Mouse (Mus musculus): ENCODE measurements at regions not wholly inside any gene's neighbourhood (a gene's known extent, or its start where the extent isn't known, plus 50 kb on each side); places are given as distances from the start of the nearest gene placed in this dataset.

DNA sequence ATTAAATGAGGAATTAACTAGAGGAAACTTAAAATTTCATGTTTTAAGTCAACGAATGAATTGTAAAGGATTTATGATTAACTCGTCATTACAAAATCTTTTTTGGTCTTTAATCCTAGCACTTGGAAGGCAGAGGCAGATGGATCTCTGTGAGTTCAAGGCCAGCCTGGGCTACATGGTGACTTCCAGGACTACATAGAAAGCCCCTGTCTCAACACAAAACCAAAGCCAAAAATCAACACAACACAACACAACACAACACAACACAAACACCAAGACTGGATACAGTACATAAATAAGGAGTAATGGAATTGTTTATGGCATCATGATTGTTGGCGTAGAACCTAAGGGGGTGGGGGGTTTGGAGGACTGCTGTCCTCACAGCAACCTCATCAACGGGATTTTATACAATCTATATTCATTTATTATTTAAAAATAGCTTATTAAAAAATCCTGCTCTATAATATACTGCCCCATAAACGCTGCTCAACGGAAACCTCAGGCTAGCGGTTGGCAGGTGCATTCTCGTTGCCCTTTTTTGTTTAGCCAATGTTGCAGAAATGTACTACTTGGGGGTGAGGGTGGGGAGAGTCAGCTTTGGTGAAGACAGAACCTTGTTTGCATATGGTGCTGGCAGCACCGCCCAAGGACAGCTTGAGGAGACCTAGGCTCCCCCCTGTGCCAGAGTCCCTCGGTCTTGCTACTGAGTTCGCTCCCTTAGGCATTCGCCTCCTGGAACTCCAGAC is 53.9 kb upstream of the Cpsf6 start:
- no peak for DNase-seq

DNA sequence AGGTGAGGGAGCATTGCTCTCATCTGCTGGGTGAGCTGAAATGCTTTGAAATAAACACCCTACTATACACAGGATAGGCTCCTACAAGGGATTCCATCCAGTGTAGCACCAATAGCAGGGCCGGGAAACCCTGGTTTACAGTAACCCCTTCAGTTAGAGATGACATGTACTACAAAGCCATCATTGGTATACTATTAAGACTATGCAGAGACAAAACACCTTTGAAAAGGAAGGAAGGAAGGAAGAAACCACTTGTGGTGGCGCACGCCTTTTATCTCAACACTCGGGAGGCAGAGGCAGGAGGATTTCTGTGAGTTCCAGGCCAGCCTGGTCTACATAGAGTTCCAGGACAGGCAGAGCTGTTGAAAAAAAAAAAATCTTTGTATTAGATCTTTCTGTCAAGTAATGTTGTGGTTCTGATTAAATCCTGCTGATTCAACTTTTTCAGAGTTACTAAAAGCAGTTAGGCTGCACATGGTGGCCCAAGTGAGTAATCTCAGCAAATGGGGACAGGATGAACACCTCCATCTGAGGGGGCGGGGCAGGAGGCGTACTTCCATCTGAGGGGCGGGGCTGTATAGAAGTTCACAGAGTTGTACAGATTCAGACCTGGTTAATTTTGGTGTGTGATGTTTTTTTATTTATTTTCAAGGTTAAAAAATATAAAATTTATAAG is 53.2 kb upstream of the Cpsf6 start:
- DNase-seq, result no peak

DNA sequence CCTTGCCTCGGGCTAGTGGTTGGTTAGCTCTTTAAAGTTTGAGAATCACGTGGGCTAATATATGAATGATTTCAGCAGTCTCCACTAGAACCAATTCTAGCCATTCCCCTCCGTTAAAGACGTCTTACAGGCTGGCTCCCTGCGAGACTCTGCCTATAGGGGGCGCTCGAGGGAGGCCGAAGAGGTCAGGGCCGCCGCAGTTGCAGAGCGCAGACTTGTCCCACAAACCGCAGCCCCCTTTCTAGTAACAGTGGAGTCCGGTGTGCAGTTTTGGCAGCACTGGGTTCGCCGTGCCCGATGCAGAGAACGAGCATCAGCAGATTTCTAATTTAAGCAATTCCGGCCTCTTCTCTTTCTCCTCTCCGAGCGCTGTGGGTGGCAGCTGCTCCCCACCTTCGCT is 52.6 kb upstream of the Cpsf6 start:
- DNase-seq, result peak; percentile 31 to 46

DNA sequence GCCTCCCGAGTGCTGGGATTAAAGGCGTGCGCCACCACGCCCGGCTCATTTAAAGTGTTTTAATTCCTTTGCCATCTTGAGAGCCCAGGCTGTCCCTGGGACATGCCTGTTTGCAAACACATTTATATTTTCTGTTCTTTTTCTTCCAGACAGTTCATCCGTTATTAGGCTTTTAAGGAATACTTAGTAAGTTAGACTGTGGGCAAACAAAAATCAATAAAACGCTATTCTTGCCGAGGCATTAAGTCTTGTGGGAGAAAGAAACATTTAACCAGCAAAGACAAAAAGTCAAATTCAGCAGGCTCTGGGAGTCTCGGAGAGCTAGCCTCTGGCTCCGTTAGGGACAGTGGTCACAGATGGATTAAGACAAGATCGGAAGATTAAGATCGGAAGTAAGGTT is 52.0 kb upstream of the Cpsf6 start:
- no peak for DNase-seq

DNA sequence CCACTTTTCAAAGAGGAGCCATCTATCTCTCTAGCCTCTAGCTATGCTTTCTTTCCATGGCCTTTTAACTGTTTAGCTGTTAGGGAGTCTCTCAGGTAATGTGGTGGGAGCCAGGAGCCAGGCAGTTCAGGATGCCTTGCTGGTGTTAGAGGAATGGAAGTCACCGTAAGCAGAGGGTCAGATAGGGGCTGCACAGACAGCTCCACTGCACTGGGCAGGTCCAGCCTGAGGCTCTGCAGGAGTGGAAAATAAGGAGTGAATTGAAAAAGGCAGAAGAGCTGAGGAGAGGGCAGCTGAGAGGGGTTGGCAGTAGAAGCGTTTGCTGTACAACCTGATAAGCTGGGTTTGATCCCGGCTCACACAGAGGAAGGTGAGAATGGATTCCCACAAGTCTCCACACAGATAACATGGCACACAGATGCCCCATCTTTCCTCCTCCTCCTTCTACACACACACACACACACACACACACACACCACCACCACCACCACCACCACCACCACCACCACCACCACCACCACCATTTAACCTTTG is 51.3 kb upstream of the Cpsf6 start:
- DNase-seq, result no peak

DNA sequence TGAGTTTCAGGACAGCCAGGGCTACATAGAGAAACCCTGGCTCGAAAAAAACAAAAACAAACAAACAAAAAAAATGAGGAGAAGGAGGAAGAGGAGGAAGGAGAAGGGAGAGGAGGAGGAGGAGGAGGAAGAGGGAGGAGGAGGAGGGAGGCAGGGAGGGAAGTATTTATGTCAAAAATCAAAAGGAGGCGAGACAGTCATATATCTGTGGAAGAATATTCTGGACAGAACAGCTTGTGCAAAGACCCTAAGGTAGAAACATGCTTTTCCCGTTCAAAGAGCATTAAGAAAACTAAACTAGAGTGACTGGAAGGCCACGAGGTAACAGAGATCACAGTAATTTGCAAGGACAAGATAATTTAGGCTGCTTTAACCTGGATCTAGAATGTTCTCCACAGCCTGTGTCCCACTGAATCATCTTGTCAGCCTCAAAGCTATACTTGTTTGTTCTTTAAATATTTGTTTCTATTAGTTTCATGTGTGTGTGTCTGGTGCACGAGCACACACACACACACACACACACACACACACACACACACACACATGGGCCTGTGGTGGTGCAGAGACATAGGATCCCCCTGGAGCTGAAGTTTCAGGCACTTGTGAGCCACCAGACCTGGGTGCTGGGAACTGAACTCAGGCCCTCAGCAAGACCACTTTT is 50.5 kb upstream of the Cpsf6 start:
- no peak for DNase-seq

DNA sequence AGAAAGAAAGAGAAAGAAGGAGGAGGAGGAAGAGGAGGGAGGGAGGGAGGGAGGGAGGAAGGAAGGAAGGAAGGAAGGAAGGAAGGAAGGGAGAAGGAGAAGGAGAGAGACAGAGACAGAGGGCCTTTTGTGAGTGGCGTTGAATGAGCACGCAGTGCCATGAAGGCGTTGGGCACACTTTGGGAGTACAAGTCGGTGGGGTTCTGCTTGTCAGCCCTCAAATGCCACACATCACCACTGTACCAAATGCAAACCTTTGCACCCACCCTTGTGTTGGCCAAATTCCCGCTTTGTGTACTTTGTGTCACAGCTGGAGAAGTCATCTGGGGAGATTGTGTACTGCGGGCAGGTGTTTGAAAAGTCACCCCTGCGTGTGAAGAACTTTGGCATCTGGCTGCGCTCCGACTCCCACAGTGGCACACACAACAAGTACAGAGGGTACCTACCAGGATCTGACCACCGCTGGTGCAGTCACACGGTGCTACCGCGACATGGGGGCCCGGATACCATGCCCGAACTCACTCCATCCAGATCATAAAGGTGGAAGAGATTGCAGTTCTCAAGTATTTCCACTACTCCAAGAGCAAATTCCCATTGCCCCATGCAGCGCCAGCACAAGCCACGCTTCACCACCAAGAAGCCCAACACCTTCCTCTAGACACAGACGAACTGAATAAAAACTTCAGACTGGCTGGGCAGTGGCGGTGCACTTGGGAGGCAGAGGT is 49.8 kb upstream of the Cpsf6 start:
- DNase-seq, result no peak
